Mouse (Mus musculus) urinary bladder, postnatal 10 days (tissue): ENCODE data around the gene Dcaf6.
A peak's percentile ranks its signal among the peaks of the same experiment; 100 is the strongest.

Source experiments
- DNase-seq: peaks from one replicate; pipeline ENCODE4 v3.0.0; 2022; ENCODE audit warnings: low spot score

Gene Dcaf6

GRCm38 (mm10) chr1:165321393-165321861 lies 138.8 kb downstream of the Dcaf6 start:
- no peak for DNase-seq

GRCm38 (mm10) chr1:165320141-165320934 lies 139.9 kb downstream of the Dcaf6 start:
- DNase-seq: peak; percentile 48

DNA sequence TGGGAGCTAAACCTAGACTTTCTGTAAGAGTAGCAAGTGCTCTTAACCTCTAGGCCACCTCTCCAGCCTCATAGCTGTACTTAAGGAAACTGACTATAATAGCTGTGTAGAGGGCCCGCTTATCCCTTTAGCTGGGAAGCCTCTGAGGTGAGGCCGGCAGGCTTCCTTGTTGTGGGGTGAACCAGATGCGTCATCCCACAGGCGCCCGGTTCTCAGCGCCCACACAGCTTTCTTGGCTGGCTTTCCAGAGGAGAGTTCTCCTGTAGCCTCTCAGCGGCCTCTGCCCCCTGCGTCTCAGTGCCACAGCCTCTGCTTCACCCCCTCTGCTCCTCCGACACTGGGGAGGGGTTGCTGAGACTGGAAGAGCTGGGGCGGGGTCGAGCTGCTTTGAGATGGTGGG lies 143.9 kb downstream of the Dcaf6 start:
- DNase-seq: no peak

GRCm38 (mm10) chr1:165308180-165308579 lies 152.1 kb downstream of the Dcaf6 start:
- DNase-seq: no peak

DNA sequence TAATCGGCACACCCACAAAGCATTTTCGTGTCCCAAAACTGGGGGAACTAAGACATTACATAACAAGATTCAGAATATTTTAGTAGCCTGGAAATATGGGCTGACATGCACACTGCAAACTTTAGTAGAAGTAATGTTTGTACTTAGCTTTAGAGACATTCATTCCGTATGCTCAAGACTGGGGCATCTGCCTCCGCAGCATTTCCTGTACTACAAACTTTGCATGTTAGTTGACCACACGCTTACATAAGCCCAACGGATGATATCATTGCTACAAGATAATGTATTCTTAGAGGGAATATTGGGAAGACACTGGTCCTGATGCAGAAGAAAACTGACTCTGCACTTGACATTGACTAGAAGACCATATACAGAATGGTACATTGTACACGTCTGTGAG lies 155.9 kb downstream of the Dcaf6 start:
- DNase-seq: no peak

DNA sequence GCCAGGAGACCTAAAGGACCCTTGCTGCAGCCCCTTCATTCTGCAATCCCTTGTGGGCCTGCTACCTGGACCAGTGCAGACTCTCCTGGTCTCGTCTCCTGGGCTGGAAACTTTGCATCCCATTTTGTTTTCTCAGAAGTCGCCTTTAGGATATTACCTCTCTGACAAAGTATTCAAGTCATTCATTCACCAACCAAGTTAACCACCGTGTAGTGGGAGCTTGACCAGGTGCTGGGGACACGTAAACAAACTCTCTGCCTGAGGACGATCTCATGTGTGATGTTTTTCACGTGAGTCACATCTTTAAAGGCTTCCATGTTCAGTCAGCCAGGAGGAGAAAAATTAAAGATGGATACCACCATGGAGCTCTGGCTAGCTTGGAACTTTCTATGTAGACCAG lies 157.1 kb downstream of the Dcaf6 start:
- no peak for DNase-seq

- no peak for DNase-seq
Measured at GRCm38 (mm10) chr1:165302455-165303208, 157.6 kb downstream of the Dcaf6 start.

DNA sequence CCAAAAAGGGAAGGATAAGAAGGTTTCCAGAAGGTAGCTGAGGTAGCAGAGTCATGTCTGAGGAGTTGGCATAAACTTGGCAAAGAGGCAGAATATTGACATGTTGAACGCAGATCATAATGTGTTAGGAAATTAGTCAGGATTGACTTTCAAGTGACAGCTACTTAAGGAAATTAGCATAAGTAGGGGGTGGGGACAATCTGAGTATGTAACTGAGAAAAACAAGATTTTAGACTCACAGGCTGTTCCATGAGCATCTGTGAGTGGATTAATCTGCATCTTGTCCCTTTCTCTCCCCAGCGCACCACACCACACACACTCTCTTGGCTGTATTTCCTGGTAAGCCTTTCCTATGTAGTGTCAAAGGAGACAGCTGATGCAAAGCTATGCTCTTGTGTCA lies 158.7 kb downstream of the Dcaf6 start:
- no peak for DNase-seq

GRCm38 (mm10) chr1:165301108-165301507 lies 159.2 kb downstream of the Dcaf6 start:
- DNase-seq: no peak

DNA sequence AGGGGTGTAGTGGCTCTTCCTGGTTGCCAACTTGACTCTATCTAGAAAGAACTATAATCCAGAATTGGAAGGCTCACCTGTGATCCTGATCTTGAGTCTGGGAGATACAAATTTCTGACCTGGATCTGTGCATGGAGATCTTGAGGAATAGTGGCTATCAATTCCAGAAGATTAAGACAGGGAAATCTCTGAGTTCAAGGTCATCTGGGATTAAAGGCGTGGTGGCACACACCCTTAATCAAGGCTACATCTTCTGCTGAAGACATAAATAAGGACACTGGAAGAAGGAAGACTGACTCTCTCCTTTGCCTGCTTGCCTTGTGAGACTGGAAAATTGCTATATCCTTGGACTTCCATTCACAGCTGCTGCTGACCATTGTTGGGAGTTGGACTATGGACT lies 164.8 kb downstream of the Dcaf6 start, which contains the start of gene Gpr161:
Gene Gpr161 (plus strand): TSS at position 301 of the 400 bp plus-strand sequence.
- no peak for DNase-seq

DNA sequence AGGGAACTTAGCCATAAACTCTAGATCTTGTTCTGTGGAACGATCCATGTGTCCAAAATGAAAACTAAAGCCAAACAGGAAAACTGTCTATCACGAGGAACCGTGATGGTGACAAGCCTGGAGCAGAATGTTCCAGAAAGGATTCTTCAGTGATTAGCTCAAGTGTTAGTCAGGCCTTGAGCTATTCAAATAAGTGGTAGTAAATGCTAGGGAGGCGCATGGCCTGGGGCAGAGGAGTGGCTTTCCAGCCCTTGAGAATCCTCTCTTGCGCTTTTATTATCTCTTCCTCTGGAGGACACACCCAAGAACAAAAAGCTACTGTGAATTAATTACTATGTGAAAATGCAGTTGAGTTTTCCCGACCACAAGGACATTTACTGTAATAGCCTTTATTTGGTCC lies 168.7 kb downstream of the Dcaf6 start:
- DNase-seq: no peak

- no peak for DNase-seq
Measured at GRCm38 (mm10) chr1:165289831-165290230, 170.4 kb downstream of the Dcaf6 start.

GRCm38 (mm10) chr1:165288165-165288564 lies 172.1 kb downstream of the Dcaf6 start:
- DNase-seq: no peak

DNA sequence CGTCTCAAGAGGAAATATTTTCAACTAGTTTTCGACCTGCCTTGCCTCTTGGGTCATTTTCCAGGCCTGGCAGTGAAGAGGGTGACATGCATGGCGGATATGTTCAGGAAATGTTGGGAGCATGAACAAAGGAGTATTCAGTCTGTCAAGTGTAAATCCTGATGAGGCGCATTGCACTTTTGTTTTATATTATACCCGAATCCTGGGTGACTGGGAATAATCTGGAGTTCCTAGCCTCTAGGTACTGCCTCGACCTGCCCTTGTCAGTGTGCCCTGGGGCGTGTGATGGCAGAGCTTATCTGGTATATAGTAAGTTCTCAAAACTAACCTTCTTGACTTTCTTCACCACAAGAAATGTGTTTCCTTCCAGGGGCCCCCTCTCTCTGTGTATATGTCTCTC lies 176.2 kb downstream of the Dcaf6 start:
- no peak for DNase-seq

DNA sequence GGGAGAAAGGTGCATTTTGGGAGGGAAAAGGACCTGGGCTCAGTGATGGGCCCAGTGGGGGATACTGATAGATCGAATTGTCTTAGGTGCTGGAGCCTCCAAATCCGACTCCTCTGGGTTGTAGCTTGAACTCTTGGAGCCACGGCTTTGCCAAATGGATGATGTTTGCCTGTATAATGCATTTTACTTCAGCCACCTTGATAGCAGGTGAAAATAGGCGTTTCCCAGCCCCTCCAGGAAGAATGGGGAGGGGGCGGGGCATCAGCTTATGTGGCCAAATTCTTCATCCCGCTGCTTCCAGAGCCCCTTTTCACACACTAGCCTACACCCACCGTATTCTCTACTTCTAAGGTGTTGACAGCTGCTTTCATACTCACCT lies 177.3 kb downstream of the Dcaf6 start:
- DNase-seq: no peak

DNA sequence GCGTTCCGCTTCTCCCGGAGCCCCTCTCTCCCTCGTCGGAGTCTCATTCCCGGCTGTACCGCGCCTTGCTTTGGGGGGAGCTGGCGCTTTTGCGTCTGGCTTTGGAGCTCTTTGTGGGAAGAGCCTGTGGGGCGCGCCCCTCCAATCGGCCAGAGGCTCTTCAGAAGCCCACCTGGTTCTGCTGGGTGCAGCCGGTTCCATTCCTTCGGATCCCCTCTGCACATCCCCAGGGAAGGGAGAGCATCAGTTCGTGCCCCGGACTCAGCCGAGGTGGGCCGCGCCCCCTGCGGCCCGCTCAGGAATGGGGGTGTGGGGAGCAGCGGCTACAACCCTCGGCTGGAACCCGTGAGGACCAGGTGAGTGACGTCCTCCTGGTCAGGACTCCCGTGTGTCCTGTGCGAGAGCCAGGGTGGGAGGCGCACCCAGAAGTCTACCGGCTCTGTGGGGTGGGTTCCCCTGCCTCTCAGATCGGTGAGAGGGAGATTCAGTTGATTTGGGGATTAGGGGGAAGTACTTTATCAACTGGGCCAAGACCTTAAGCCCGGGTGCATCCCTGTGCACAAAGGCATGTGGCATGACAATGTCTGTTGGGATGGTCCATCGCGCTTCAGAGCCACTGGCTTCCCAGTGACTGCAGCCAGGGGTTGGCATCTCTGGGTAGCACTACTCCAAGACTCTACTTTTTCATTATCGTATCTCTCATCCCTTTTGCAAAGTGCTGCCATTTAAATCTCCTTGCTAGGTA lies 177.9 kb downstream of the Dcaf6 start:
- DNase-seq: no peak

DNA sequence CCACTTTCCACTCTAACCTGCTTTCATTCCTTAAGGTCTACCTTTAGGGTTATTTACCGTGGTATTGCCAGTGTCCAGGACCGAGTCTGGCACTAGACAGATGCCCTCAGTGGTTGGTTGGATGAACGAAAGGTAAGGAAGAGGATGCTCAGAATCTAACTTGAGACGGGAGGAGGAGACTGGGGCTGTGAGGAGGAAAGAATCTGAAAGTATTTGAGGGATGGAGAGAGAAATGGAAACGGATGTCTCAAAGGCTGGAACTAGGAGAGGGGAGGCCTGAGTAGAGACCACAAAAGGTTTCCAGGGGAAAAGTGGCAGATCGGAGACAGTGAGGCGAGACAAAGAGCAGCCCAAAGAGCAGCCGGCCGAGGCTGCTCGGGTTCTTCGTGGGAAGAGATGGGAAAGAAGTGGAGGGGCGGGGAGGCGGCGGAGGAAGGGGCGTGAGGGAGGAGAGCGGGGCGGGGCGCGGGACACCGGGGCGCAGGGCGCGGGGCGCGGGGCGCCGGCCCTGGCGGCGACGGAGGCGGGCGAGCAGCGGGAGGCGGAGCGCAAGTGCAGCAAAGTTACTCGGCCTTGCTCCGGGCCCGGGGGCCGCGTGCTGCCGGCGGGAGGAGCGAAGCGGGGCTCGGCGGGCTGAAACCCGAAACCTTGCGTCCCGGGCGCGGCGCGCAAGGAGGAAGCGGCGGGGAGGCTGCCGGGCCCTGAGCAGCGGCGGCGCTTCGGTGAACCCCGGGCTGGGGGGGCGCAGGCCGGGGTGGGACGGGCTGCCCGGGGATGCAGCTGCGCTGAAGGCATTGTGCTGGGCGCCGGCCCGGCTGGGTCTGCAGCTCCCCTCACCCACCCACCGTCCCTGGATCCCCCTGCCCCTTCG lies 178.7 kb downstream of the Dcaf6 start:
- DNase-seq: peak; percentile 51

- no peak for DNase-seq
Measured at GRCm38 (mm10) chr1:165280741-165281140, 179.5 kb downstream of the Dcaf6 start.
